Mouse (Mus musculus) limb, embryonic 14.5 days (tissue): ENCODE data around the gene Olfr1145. TPM values are rescaled to one million over a fixed set of nuclear protein-coding genes. Genes with fewer than 3 reads are reported as not detected.

ENCODE experiments used
- ATAC-seq: fragments of 200-750 bp; cut with Nextera tagmentation; 2 replicates; pipeline ENCODE4 v1.8.0; 2017; ENCODE audit warnings: low read depth, moderate number of reproducible peaks, moderate TSS enrichment; ENCODE audit not compliant: low FRiP score
- DNase-seq: peaks from one replicate; pipeline ENCODE4 v3.0.0-alpha.2; 2015; ENCODE audit warnings: low spot score
- H3K27ac ChIP-seq: fragments of 300-500 bp; sonication (generic); replicated peaks from 2 replicates; pipeline ENCODE4 v1.5.1; 2014; ENCODE audit warnings: low read depth, mild to moderate bottlenecking, low read length, moderate library complexity, mixed read lengths
- H3K27me3 ChIP-seq: fragments of 300-500 bp; sonication (generic); 2 replicates; pipeline ENCODE4 v1.6.1; 2014; ENCODE audit warnings: low read length, mixed read lengths; ENCODE audit not compliant: control insufficient read depth, insufficient read depth
- H3K36me3 ChIP-seq: fragments of 300-500 bp; sonication (generic); 2 replicates; pipeline ENCODE4 v1.6.1; 2014; ENCODE audit warnings: mild to moderate bottlenecking, low read length, moderate library complexity, mixed read lengths; ENCODE audit not compliant: control insufficient read depth, insufficient read depth
- H3K4me1 ChIP-seq: fragments of 300-500 bp; sonication (generic); 2 replicates; pipeline ENCODE4 v1.6.1; 2014; ENCODE audit warnings: antibody characterized with exemption, low read length, mixed read lengths; ENCODE audit not compliant: control insufficient read depth, insufficient read depth
- H3K4me2 ChIP-seq: fragments of 300-500 bp; sonication (generic); replicated peaks from 2 replicates; pipeline ENCODE4 v1.6.1; 2014; ENCODE audit warnings: low read depth, mild to moderate bottlenecking, low read length, moderate library complexity; ENCODE audit not compliant: severe bottlenecking
- H3K4me3 ChIP-seq: fragments of 300-500 bp; sonication (generic); replicated peaks from 2 replicates; pipeline ENCODE4 v1.5.1; 2014; ENCODE audit warnings: low read length
- H3K9ac ChIP-seq: fragments of 300-500 bp; sonication (generic); 2 replicates; pipeline ENCODE4 v1.6.1; 2014; ENCODE audit warnings: mild to moderate bottlenecking, low read depth, low read length, moderate library complexity; ENCODE audit not compliant: severe bottlenecking
- H3K9me3 ChIP-seq: fragments of 300-500 bp; sonication (generic); 2 replicates; pipeline ENCODE4 v1.6.1; 2016; ENCODE audit warnings: low read length; ENCODE audit not compliant: control insufficient read depth
- POLR2A ChIP-seq: fragments of 200-500 bp; IDR thresholded peaks from 2 replicates; pipeline ENCODE4 v1.8.0; 2012; ENCODE audit warnings: inconsistent platforms, mild to moderate bottlenecking, moderate library complexity, borderline replicate concordance; ENCODE audit not compliant: insufficient read depth, insufficient read length; ENCODE audit errors: extremely low read depth
- WGBS: fragments of 180-500 bp; shearing (Covaris S2); extraction: QIAGEN DNeasy Blood & Tissue Kit; methylation state at CpG from one replicate; pipeline ENCODE4 v1.1.7; 2014; 5-methylcytosine and 5-hydroxymethylcytosine counted together
- polyA plus RNA-seq, 2 experiments: library from polyadenylated mRNA; depleted of rRNA in 1 of 2; stranded (reverse) in 1 of 2; unstranded in 1 of 2; fragments of >200 nt; fragmentation: Nextera tagmentation in 1 of 2; extraction: Ambion mirVana in 1 of 2; gene quantifications; 2 replicates each; pipeline versions ENCODE4 v1.2.1 to v1.2.3; 2012 to 2014

Gene Olfr1145
- not detected in 2 replicates for polyA plus RNA-seq (2012; rRNA removed)
- not detected in 2 replicates for polyA plus RNA-seq (2014; fragmentation: Nextera tagmentation; extraction: Ambion mirVana)

GRCm38 (mm10) chr2:87809522-87809921, at the start of gene Olfr1145:
Gene Olfr1145 (plus strand): TSS chr2:87809822.
- DNase-seq (no peak), ATAC-seq (no peak)
- H3K27me3 ChIP-seq: no peaks in the 10 kb centered on the region
- H3K4me3 ChIP-seq: no peak within 1 kb of the TSS
- no peaks in the 10 kb centered on the region for H3K36me3 ChIP-seq
- 69% methylated on average over 1 of the region's 1 CpGs for WGBS
- TF ChIP-seq POLR2A: no peak
- no peak within 1 kb of the TSS for H3K9ac ChIP-seq
- no peak within 1 kb of the TSS for H3K27ac ChIP-seq
- H3K4me1 ChIP-seq: no peaks in the 10 kb centered on the region
- no peaks in the 10 kb centered on the region for H3K9me3 ChIP-seq
- no peak within 1 kb of the TSS for H3K4me2 ChIP-seq

DNA sequence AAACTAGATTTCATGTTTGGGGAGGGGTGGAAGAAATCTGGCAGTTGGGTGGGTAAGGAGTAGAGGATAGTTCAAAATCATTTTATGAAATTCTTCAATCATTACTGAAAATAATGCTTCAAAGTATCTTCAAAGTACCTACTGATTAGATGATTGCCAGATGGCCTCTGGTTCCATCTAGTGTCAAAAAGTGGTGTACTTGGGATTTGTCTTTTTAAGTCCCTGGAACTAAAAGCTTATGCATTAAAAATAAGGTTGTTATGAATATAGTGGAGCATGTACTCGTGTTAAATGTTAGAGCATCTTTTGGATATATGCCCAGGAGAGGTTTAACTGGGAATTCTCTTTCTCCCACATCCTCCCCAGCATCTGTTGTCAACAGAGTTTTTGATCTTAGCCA, 33.5 kb upstream of the Olfr1145 start:
- H3K27me3 ChIP-seq: no peaks in the 10 kb centered on the region
- H3K4me1 ChIP-seq: no peaks in the 10 kb centered on the region
- WGBS: 46% methylated on average over 1 of the region's 1 CpGs
- no peak overlapping the region for H3K4me2 ChIP-seq
- no peak overlapping the region for H3K4me3 ChIP-seq
- H3K9me3 ChIP-seq: no peaks in the 10 kb centered on the region
- no peak for ATAC-seq
- H3K9ac ChIP-seq: no peak overlapping the region
- no peak overlapping the region for H3K27ac ChIP-seq
- H3K36me3 ChIP-seq: no peaks in the 10 kb centered on the region
- no peak for TF ChIP-seq POLR2A
- DNase-seq: no peak

GRCm38 (mm10) chr2:87779183-87779582, 30.4 kb upstream of the Olfr1145 start, which contains the start of gene Olfr152:
Gene Olfr152 (plus strand): TSS chr2:87779483.
- ATAC-seq (no peak), DNase-seq (no peak)
- Histone ChIP-seq H3K9ac (no peak within 1 kb of the TSS), H3K4me2 (no peak within 1 kb of the TSS), H3K27ac (no peak within 1 kb of the TSS), H3K4me3 (no peak within 1 kb of the TSS), H3K36me3 (no peaks in the 10 kb centered on the region), H3K4me1 (no peaks in the 10 kb centered on the region), H3K9me3 (no peaks in the 10 kb centered on the region), H3K27me3 (no peaks in the 10 kb centered on the region)
- no peak for TF ChIP-seq POLR2A
- 81% methylated on average over 4 of the region's 4 CpGs for WGBS

DNA sequence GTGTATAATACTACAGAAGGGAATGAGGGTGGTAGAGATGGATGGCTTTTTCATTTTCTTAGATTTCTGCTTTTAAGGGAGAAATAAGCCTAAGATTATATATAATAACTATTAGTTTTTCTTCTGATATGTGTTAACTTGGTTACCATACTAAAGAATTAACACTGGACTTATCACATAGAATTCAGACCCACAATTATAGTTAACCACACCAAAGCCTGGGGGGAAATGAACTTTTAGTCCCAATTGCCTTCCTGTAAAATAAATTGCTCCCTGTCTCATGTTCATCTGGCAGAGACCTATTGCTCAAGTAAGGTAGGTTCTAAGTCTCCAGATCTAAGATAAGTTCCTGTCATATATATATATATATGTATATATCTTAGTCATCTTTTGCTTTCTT, 9.3 kb upstream of the Olfr1145 start, which contains the start of gene Olfr1143:
Olfr1143 (plus strand) TSS at position 301 of the 400 bp plus-strand sequence.
- Histone ChIP-seq H3K27me3 (no peaks in the 10 kb centered on the region), H3K9ac (no peak within 1 kb of the TSS), H3K4me1 (no peaks in the 10 kb centered on the region), H3K36me3 (no peaks in the 10 kb centered on the region), H3K27ac (no peak within 1 kb of the TSS), H3K4me2 (no peak within 1 kb of the TSS), H3K9me3 (no peaks in the 10 kb centered on the region), H3K4me3 (no peak within 1 kb of the TSS)
- ATAC-seq: no peak
- DNase-seq: no peak
- TF ChIP-seq POLR2A: no peak

GRCm38 (mm10) chr2:87830233-87830632, 20.6 kb downstream of the Olfr1145 start, which contains the start of gene Olfr1148:
Gene Olfr1148 (plus strand): TSS chr2:87830533.
- no peak for TF ChIP-seq POLR2A
- 84% methylated on average over 1 of the region's 1 CpGs for WGBS
- Histone ChIP-seq H3K4me1 (no peaks in the 10 kb centered on the region), H3K9ac (no peak within 1 kb of the TSS), H3K27ac (no peak within 1 kb of the TSS), H3K4me3 (no peak within 1 kb of the TSS), H3K27me3 (no peaks in the 10 kb centered on the region), H3K4me2 (no peak within 1 kb of the TSS), H3K9me3 (no peaks in the 10 kb centered on the region), H3K36me3 (no peaks in the 10 kb centered on the region)
- DNase-seq (no peak), ATAC-seq (no peak)

- Histone ChIP-seq H3K36me3 (no peaks in the 10 kb centered on the region), H3K27ac (no peak within 1 kb of the TSS), H3K27me3 (no peaks in the 10 kb centered on the region), H3K4me1 (no peaks in the 10 kb centered on the region), H3K9ac (no peak within 1 kb of the TSS), H3K4me3 (no peak within 1 kb of the TSS), H3K4me2 (no peak within 1 kb of the TSS), H3K9me3 (no peaks in the 10 kb centered on the region)
- 67% methylated on average over 1 of the region's 1 CpGs for WGBS
- DNase-seq (no peak), ATAC-seq (no peak)
- TF ChIP-seq POLR2A: no peak
These were observed 34.1 kb downstream of the Olfr1145 start, which contains the start of gene Olfr1150-ps1 for GRCm38 (mm10) chr2:87843693-87844092. Gene Olfr1150-ps1 (plus strand): TSS chr2:87843993.
